Mouse (Mus musculus) kidney, embryonic 16.5 days (tissue): Measurements from ENCODE around the gene Rad17. TPM values are rescaled to one million over a fixed set of nuclear protein-coding genes. Genes with fewer than 3 reads are reported as not detected.

Source experiments
- ATAC-seq: fragments of 200-750 bp; cut with Nextera tagmentation; 2 replicates; pipeline ENCODE4 v1.8.0; 2017; ENCODE audit warnings: moderate TSS enrichment; ENCODE audit not compliant: low FRiP score, low TSS enrichment
- H3K27ac ChIP-seq: fragments of 300-500 bp; sonication (generic); 2 replicates; pipeline ENCODE4 v1.5.1; 2014; ENCODE audit warnings: low read length
- H3K27me3 ChIP-seq: fragments of 300-500 bp; sonication (generic); 2 replicates; pipeline ENCODE4 v1.6.1; 2014; ENCODE audit warnings: low read length, control low read depth, mixed read lengths; ENCODE audit not compliant: insufficient read depth
- H3K36me3 ChIP-seq: fragments of 300-500 bp; sonication (generic); 2 replicates; pipeline ENCODE4 v1.6.1; 2014; ENCODE audit warnings: low read length, control low read depth, mixed read lengths; ENCODE audit not compliant: insufficient read depth
- H3K4me1 ChIP-seq: fragments of 300-500 bp; sonication (generic); 2 replicates; pipeline ENCODE4 v1.6.1; 2014; ENCODE audit warnings: low read length, control low read depth, mixed read lengths; ENCODE audit not compliant: insufficient read depth
- H3K4me2 ChIP-seq: fragments of 300-500 bp; sonication (generic); replicated peaks from 2 replicates; pipeline ENCODE4 v1.6.1; 2014; ENCODE audit warnings: low read depth, low read length
- H3K4me3 ChIP-seq: fragments of 300-500 bp; sonication (generic); 2 replicates; pipeline ENCODE4 v1.5.1; 2014; ENCODE audit warnings: mild to moderate bottlenecking, low read length
- H3K9ac ChIP-seq: fragments of 300-500 bp; sonication (generic); replicated peaks from 2 replicates; pipeline ENCODE4 v1.6.1; 2014; ENCODE audit warnings: low read length
- H3K9me3 ChIP-seq: fragments of 300-500 bp; sonication (generic); 2 replicates; pipeline ENCODE4 v1.6.1; 2016; ENCODE audit warnings: low read length, control low read depth
- WGBS: fragments of 180-500 bp; shearing (Covaris S2); extraction: QIAGEN DNeasy Blood & Tissue Kit; methylation state at CpG from one replicate; pipeline ENCODE4 v1.1.7; 2014; 5-methylcytosine and 5-hydroxymethylcytosine counted together
- polyA plus RNA-seq: library from polyadenylated mRNA; unstranded; fragments of >200 nt; fragmentation: Nextera tagmentation; extraction: Ambion mirVana; gene quantifications from 2 replicates; pipeline ENCODE4 v1.2.1, GENCODE M21; 2015

Rad17 gene
- polyA plus RNA-seq, 1 experiment from 2014 or later, result 21.0 TPM

GRCm38 (mm10) chr13:100616181-100617087 lies 34.4 kb downstream of the Rad17 start, which contains the start of gene Marveld2:
Gene Marveld2 (minus strand): TSS chr13:100616971.
- no peaks in the 10 kb centered on the region for H3K27me3 ChIP-seq
- ATAC-seq, result peak; percentile 91
- peaks cover 28% of the 10 kb centered on the region for H3K36me3 ChIP-seq
- H3K4me2 ChIP-seq, result peak within 1 kb of the TSS; percentile 73
- H3K9me3 ChIP-seq, result no peaks in the 10 kb centered on the region
- peaks cover 3% of the 10 kb centered on the region; the same call in 1 of the 2 replicates for H3K4me1 ChIP-seq
- peak within 1 kb of the TSS; percentile 65 for H3K4me3 ChIP-seq
- peak within 1 kb of the TSS; percentile 76 for H3K27ac ChIP-seq
- 1% methylated on average over 74 of the region's 77 CpGs for WGBS
- H3K9ac ChIP-seq, result peak within 1 kb of the TSS; percentile 74

- H3K4me1 ChIP-seq, result peaks cover 3% of the 10 kb centered on the region; the same call in 1 of the 2 replicates
- 68% methylated on average over 2 of the region's 2 CpGs for WGBS
- peaks cover 21% of the 10 kb centered on the region for H3K36me3 ChIP-seq
- H3K27ac ChIP-seq, result no peak overlapping the region
- H3K9me3 ChIP-seq, result 0 out of 2 replicates have a peak, but pooled peaks cover 4% of the 10 kb centered on the region
- no peak for ATAC-seq
- H3K4me2 ChIP-seq, result no peak overlapping the region
- H3K9ac ChIP-seq, result no peak overlapping the region
- H3K27me3 ChIP-seq, result no peaks in the 10 kb centered on the region
- H3K4me3 ChIP-seq, result no peak overlapping the region
Observed at GRCm38 (mm10) chr13:100612903-100613302, 37.9 kb downstream of the Rad17 start.

GRCm38 (mm10) chr13:100612251-100612650 lies 38.6 kb downstream of the Rad17 start:
- no peak overlapping the region for H3K9ac ChIP-seq
- peaks cover 3% of the 10 kb centered on the region; the same call in 1 of the 2 replicates for H3K4me1 ChIP-seq
- H3K9me3 ChIP-seq, result peaks cover 7% of the 10 kb centered on the region; the same call in 1 of the 2 replicates
- no peak overlapping the region for H3K4me3 ChIP-seq
- H3K4me2 ChIP-seq, result no peak overlapping the region
- ATAC-seq, result no peak
- H3K36me3 ChIP-seq, result peaks cover 20% of the 10 kb centered on the region
- 90% methylated on average over 10 of the region's 10 CpGs for WGBS
- H3K27me3 ChIP-seq, result no peaks in the 10 kb centered on the region
- H3K27ac ChIP-seq, result no peak overlapping the region

- 91% methylated on average over 13 of the region's 13 CpGs for WGBS
- Histone ChIP-seq H3K4me2 (no peak overlapping the region), H3K27me3 (no peaks in the 10 kb centered on the region), H3K9ac (no peak overlapping the region), H3K9me3 (peaks cover 7% of the 10 kb centered on the region; the same call in 1 of the 2 replicates), H3K4me1 (no peaks in the 10 kb centered on the region), H3K4me3 (no peak overlapping the region), H3K36me3 (peaks cover 20% of the 10 kb centered on the region), H3K27ac (no peak overlapping the region)
- ATAC-seq, result no peak
Observed at GRCm38 (mm10) chr13:100611266-100611665, 39.6 kb downstream of the Rad17 start.

GRCm38 (mm10) chr13:100607756-100608155 lies 43.1 kb downstream of the Rad17 start:
- no peak overlapping the region for H3K4me2 ChIP-seq
- no peak for ATAC-seq
- no peaks in the 10 kb centered on the region for H3K27me3 ChIP-seq
- no peaks in the 10 kb centered on the region for H3K4me1 ChIP-seq
- 88% methylated on average over 8 of the region's 8 CpGs for WGBS
- H3K9ac ChIP-seq, result no peak overlapping the region
- H3K9me3 ChIP-seq, result peaks cover 7% of the 10 kb centered on the region; the same call in 1 of the 2 replicates
- peaks cover 20% of the 10 kb centered on the region for H3K36me3 ChIP-seq
- H3K27ac ChIP-seq, result no peak overlapping the region
- H3K4me3 ChIP-seq, result no peak overlapping the region

GRCm38 (mm10) chr13:100605845-100606244 lies 45.0 kb downstream of the Rad17 start:
- Histone ChIP-seq H3K27ac (no peak overlapping the region), H3K27me3 (no peaks in the 10 kb centered on the region), H3K36me3 (peaks cover 8% of the 10 kb centered on the region; the same call in 1 of the 2 replicates), H3K9me3 (peaks cover 7% of the 10 kb centered on the region; the same call in 1 of the 2 replicates), H3K4me2 (no peak overlapping the region), H3K4me1 (no peaks in the 10 kb centered on the region), H3K4me3 (no peak overlapping the region), H3K9ac (no peak overlapping the region)
- WGBS, result 71% methylated on average over 1 of the region's 1 CpGs
- ATAC-seq, result no peak

- ATAC-seq, result no peak
- H3K9ac ChIP-seq, result no peak overlapping the region
- no peaks in the 10 kb centered on the region for H3K4me1 ChIP-seq
- H3K27me3 ChIP-seq, result no peaks in the 10 kb centered on the region
- H3K27ac ChIP-seq, result no peak overlapping the region
- no peak overlapping the region for H3K4me2 ChIP-seq
- H3K36me3 ChIP-seq, result peaks cover 5% of the 10 kb centered on the region; the same call in 1 of the 2 replicates
- 90% methylated on average over 11 of the region's 11 CpGs for WGBS
- H3K4me3 ChIP-seq, result no peak overlapping the region
- peaks cover 7% of the 10 kb centered on the region; the same call in 1 of the 2 replicates for H3K9me3 ChIP-seq
Observed at GRCm38 (mm10) chr13:100603738-100604095, 47.1 kb downstream of the Rad17 start.

- peaks cover 5% of the 10 kb centered on the region; the same call in 1 of the 2 replicates for H3K36me3 ChIP-seq
- ATAC-seq, result peak; percentile 20; the same call in 1 of the 2 replicates
- H3K4me3 ChIP-seq, result no peak overlapping the region
- peaks cover 6% of the 10 kb centered on the region; the same call in 1 of the 2 replicates for H3K9me3 ChIP-seq
- H3K27me3 ChIP-seq, result no peaks in the 10 kb centered on the region
- no peaks in the 10 kb centered on the region for H3K4me1 ChIP-seq
- no peak overlapping the region for H3K9ac ChIP-seq
- WGBS, result 86% methylated on average over 10 of the region's 10 CpGs
- no peak overlapping the region for H3K4me2 ChIP-seq
- no peak overlapping the region for H3K27ac ChIP-seq
Observed at GRCm38 (mm10) chr13:100603031-100603737, 47.7 kb downstream of the Rad17 start.

GRCm38 (mm10) chr13:100602239-100602902 lies 48.5 kb downstream of the Rad17 start:
- Histone ChIP-seq H3K4me3 (no peak overlapping the region), H3K27me3 (no peaks in the 10 kb centered on the region), H3K4me1 (no peaks in the 10 kb centered on the region), H3K36me3 (no peaks in the 10 kb centered on the region; the same call in 1 of the 2 replicates), H3K9me3 (no peaks in the 10 kb centered on the region), H3K4me2 (no peak overlapping the region), H3K27ac (peak overlapping the region; percentile 41; the same call in 1 of the 2 replicates), H3K9ac (no peak overlapping the region)
- peak; percentile 93 for ATAC-seq
- 63% methylated on average over 5 of the region's 5 CpGs for WGBS
